Mouse (Mus musculus): Measurements from ENCODE around the gene Rad9a. TPM values are rescaled to one million over a fixed set of nuclear protein-coding genes. Genes with fewer than 3 reads are reported as not detected.
A peak's percentile ranks its signal among the peaks of the same experiment; 100 is the strongest.

Rad9a gene
- total RNA-seq, 2 experiments from 2014 or later: 6.1 to 10.8 TPM

GRCm38 (mm10) chr19:4220957-4221743, 19.7 kb upstream of the Rad9a start:
- no peak for DNase-seq (ENCODE audit: low spot score in 2 of 2)
- intact Hi-C loops (cut with DNase I): loop anchor here (10.0 kb wide), 1 partner anchor 206 kb away; the partner anchor contains the start of gene Ndufv1

GRCm38 (mm10) chr19:4220416-4220815, 19.0 kb upstream of the Rad9a start:
- intact Hi-C loops (cut with DNase I): loop anchor here (10.0 kb wide), 1 partner anchor 206 kb away; the partner anchor contains the start of gene Ndufv1
- DNase-seq (ENCODE audit: low spot score in 2 of 2): no peak

GRCm38 (mm10) chr19:4219943-4220342, 18.5 kb upstream of the Rad9a start:
- DNase-seq (ENCODE audit: low spot score in 2 of 2): no peak
- intact Hi-C loops (cut with DNase I): loop anchor here (10.0 kb wide), 1 partner anchor 205 kb away; the partner anchor contains the start of gene Ndufv1

- intact Hi-C loops (cut with DNase I): no loop called here
Observed at GRCm38 (mm10) chr19:4218784-4219183, 17.3 kb upstream of the Rad9a start.

GRCm38 (mm10) chr19:4218293-4218692, 16.8 kb upstream of the Rad9a start:
- intact Hi-C loops (cut with DNase I): no loop called here

More at GRCm38 (mm10) chr19:4218784-4219183, 17.3 kb upstream of the Rad9a start:
- no peak for DNase-seq (ENCODE audit: low spot score in 2 of 2)

GRCm38 (mm10) chr19:4217855-4218254, 16.4 kb upstream of the Rad9a start:
- no peak for DNase-seq (ENCODE audit: low spot score in 2 of 2)
- intact Hi-C loops (cut with DNase I): no loop called here

More at GRCm38 (mm10) chr19:4218293-4218692, 16.8 kb upstream of the Rad9a start:
- no peak for DNase-seq (ENCODE audit: low spot score in 2 of 2)

GRCm38 (mm10) chr19:4217140-4217539, 15.7 kb upstream of the Rad9a start:
- intact Hi-C loops (cut with DNase I): no loop called here
- no peak for DNase-seq (ENCODE audit: low spot score in 2 of 2)

GRCm38 (mm10) chr19:4216041-4216685, 14.7 kb upstream of the Rad9a start:
- intact Hi-C loops (cut with DNase I): no loop called here
- no peak for DNase-seq (ENCODE audit: low spot score in 2 of 2)

GRCm38 (mm10) chr19:4215451-4215840, 14.0 kb upstream of the Rad9a start:
- intact Hi-C loops (cut with DNase I): no loop called here
- no peak for DNase-seq (ENCODE audit: low spot score in 2 of 2)

- intact Hi-C loops (cut with DNase I): no loop called here
- DNase-seq (ENCODE audit: low spot score in 2 of 2): no peak
Observed at GRCm38 (mm10) chr19:4214771-4215450, 13.4 kb upstream of the Rad9a start.

GRCm38 (mm10) chr19:4214071-4214770, 12.8 kb upstream of the Rad9a start, which contains the start of the genes Clcf1 and AC109138.7:
Gene Clcf1 (plus strand): TSS chr19:4214238.
Gene AC109138.7 (plus strand): TSS chr19:4214357.
- no peak for DNase-seq (ENCODE audit: low spot score in 2 of 2)
- intact Hi-C loops (cut with DNase I): no loop called here

GRCm38 (mm10) chr19:4213524-4213974, 12.1 kb upstream of the Rad9a start:
- DNase-seq (ENCODE audit: low spot score in 2 of 2): no peak
- intact Hi-C loops (cut with DNase I): no loop called here

- DNase-seq (ENCODE audit: low spot score in 2 of 2): no peak
- intact Hi-C loops (cut with DNase I): no loop called here
Observed at GRCm38 (mm10) chr19:4211891-4212588, 10.6 kb upstream of the Rad9a start.

GRCm38 (mm10) chr19:4208563-4208962, 7.1 kb upstream of the Rad9a start:
- intact Hi-C loops (cut with DNase I): no loop called here

GRCm38 (mm10) chr19:4206971-4207370, 5.5 kb upstream of the Rad9a start:
- peak in 1 of 2 experiments; percentile 58 for DNase-seq (ENCODE audit: low spot score in 2 of 2)
- intact Hi-C loops (cut with DNase I): loop anchor here (2.0 kb wide), 1 partner anchor 22 kb away; no protein-coding TSS in a partner anchor

More at GRCm38 (mm10) chr19:4208563-4208962, 7.1 kb upstream of the Rad9a start:
- DNase-seq (ENCODE audit: low spot score in 2 of 2): no peak

GRCm38 (mm10) chr19:4204889-4205288, 3.4 kb upstream of the Rad9a start:
- intact Hi-C loops (cut with DNase I): loop anchor here (5.0 kb wide), 1 partner anchor 38 kb away; no protein-coding TSS in a partner anchor
- DNase-seq (ENCODE audit: low spot score in 2 of 2): no peak

GRCm38 (mm10) chr19:4203604-4204326, 2.3 kb upstream of the Rad9a start:
- intact Hi-C loops (cut with DNase I): loop anchor here (5.0 kb wide), 1 partner anchor 36 kb away; no protein-coding TSS in a partner anchor

GRCm38 (mm10) chr19:4203148-4203547, 1.7 kb upstream of the Rad9a start:
- intact Hi-C loops (cut with DNase I): loop anchor here (5.0 kb wide), 1 partner anchor 36 kb away; no protein-coding TSS in a partner anchor
- DNase-seq (ENCODE audit: low spot score in 2 of 2): no peak

More at GRCm38 (mm10) chr19:4203604-4204326, 2.3 kb upstream of the Rad9a start:
- no peak for DNase-seq (ENCODE audit: low spot score in 2 of 2)
